Mouse (Mus musculus) hindlimb bud, embryonic 11.5 days (tissue): Measurements from ENCODE around the gene Taar3.
A peak's percentile ranks its signal among the peaks of the same experiment; 100 is the strongest.

Experiments used
- DNase-seq: peaks from one replicate; pipeline ENCODE4 v3.0.0-alpha.2; 2012; ENCODE audit warnings: low read depth, low spot score; ENCODE audit errors: extremely low spot score

Taar3 gene

GRCm38 (mm10) chr10:23949508-23950005, at the start of gene Taar3:
Gene Taar3 (plus strand): TSS chr10:23949558.
- DNase-seq, result no peak

- no peak for DNase-seq
Measured at GRCm38 (mm10) chr10:23901119-23901518, 48.2 kb upstream of the Taar3 start.

- DNase-seq, result no peak
Measured at GRCm38 (mm10) chr10:23905661-23906060, 43.7 kb upstream of the Taar3 start.

GRCm38 (mm10) chr10:23920056-23920455, 29.3 kb upstream of the Taar3 start, which contains the start of gene Taar1:
Gene Taar1 (plus strand): TSS chr10:23920356.
- no peak for DNase-seq

GRCm38 (mm10) chr10:23922468-23922867, 26.9 kb upstream of the Taar3 start:
- no peak for DNase-seq

GRCm38 (mm10) chr10:23923941-23924340, 25.4 kb upstream of the Taar3 start:
- no peak for DNase-seq

GRCm38 (mm10) chr10:23937613-23938012, 11.7 kb upstream of the Taar3 start:
- no peak for DNase-seq

- DNase-seq, result no peak
Measured at GRCm38 (mm10) chr10:23938312-23938711, 11.0 kb upstream of the Taar3 start, which contains the start of gene Taar2. Gene Taar2 (plus strand): TSS chr10:23938572.

- DNase-seq, result no peak
Measured at GRCm38 (mm10) chr10:23942465-23942864, 6.9 kb upstream of the Taar3 start.

- DNase-seq, result no peak
Measured at GRCm38 (mm10) chr10:23948026-23948425, 1.3 kb upstream of the Taar3 start.

GRCm38 (mm10) chr10:23951714-23952113, 2.4 kb downstream of the Taar3 start:
- no peak for DNase-seq

GRCm38 (mm10) chr10:23959071-23959470, 9.7 kb downstream of the Taar3 start:
- DNase-seq, result no peak

GRCm38 (mm10) chr10:23960444-23960915, 11.1 kb downstream of the Taar3 start, which contains the start of gene Taar4:
Gene Taar4 (plus strand): TSS chr10:23960494.
- no peak for DNase-seq

- DNase-seq, result no peak
Measured at GRCm38 (mm10) chr10:23963444-23963843, 14.1 kb downstream of the Taar3 start.

GRCm38 (mm10) chr10:23964921-23965610, 15.7 kb downstream of the Taar3 start:
- no peak for DNase-seq

GRCm38 (mm10) chr10:23970656-23971165, 21.4 kb downstream of the Taar3 start, which contains the start of gene Taar5:
Gene Taar5 (plus strand): TSS chr10:23970706.
- no peak for DNase-seq

- DNase-seq, result no peak
Measured at GRCm38 (mm10) chr10:23971256-23971655, 21.9 kb downstream of the Taar3 start.

- DNase-seq, result no peak
Measured at GRCm38 (mm10) chr10:23977958-23978357, 28.6 kb downstream of the Taar3 start.

- peak; percentile 46 for DNase-seq
Measured at GRCm38 (mm10) chr10:23978901-23979705, 29.7 kb downstream of the Taar3 start.

- DNase-seq, result no peak
Measured at GRCm38 (mm10) chr10:23985546-23985945, 36.2 kb downstream of the Taar3 start, which contains the start of gene Taar6. Gene Taar6 (minus strand): TSS chr10:23985646.

GRCm38 (mm10) chr10:23986419-23986818, 37.1 kb downstream of the Taar3 start:
- no peak for DNase-seq
